Mouse (Mus musculus): ENCODE results near the gene Apoa1. TPM values are rescaled to one million over a fixed set of nuclear protein-coding genes. Genes with fewer than 3 reads are reported as not detected.

The Apoa1 gene
- total RNA-seq (2021) = 1,000 to 10,000 TPM; 1,779 to 4,788 TPM
- long read RNA-seq, experiment 1, transcript Apoa1-202 (3 exons, 602 nt) = minor isoform, 596 of 6,606 reads
- long read RNA-seq, experiment 1, transcript Apoa1-201 (4 exons, 1,035 nt) = major isoform, 5,747 of 6,606 reads
- long read RNA-seq, experiment 1, partial matches to known transcripts = 229 of 6,606 reads
- long read RNA-seq, experiment 1, other reads (novel, unspliced or antisense) = 34 of 6,606 reads
- long read RNA-seq, experiment 2, transcript Apoa1-202 (3 exons, 602 nt) = minor isoform, 9 of 286 reads
- long read RNA-seq, experiment 2, transcript Apoa1-201 (4 exons, 1,035 nt) = major isoform, 261 of 286 reads
- long read RNA-seq, experiment 2, partial matches to known transcripts = 2 of 286 reads
- long read RNA-seq, experiment 2, other reads (novel, unspliced or antisense) = 14 of 286 reads

DNA sequence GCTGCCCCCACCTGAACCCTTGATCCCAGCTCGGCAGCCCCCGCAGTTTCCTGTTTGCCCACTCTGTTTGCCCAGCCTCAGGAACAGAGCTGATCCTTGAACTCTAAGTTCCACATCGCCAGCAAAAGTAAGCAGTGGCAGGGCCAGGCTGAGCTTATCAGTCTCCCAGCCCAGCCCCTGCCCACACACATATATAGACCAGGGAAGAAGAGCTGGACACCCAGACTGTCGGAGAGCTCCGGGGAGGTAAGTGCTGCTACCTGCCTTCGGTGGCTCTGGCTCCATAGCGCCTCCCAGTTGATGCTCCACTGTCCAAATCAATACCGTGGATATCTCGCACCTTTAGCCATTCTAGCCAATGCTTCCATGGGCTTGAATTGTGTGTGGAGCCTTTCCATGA is at the start of gene Apoa1:
TSS of gene Apoa1 (plus strand) at position 90 of the 400 bp plus-strand sequence.
- DNase-seq = no peak

DNA sequence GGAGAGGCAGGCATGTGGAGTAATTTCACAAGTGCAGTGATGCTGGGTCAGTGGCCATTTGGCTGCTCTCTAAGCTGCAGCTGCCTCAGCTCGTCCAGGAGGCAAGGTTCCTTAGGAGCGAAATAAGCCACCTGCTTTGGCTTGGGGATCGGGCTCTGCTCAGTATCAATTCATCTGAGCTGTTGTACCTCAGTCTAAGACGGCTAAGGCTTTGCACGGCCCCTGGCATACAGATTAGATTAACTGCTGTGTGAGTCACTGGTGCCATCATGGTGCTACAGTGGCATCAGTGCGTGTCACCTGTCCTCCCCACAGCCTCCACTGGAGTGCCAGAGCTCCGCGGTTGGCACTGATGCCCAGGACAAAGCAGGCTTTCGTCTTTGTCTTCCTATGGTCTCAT is 49.8 kb upstream of the Apoa1 start:
- no peak for DNase-seq

GRCm38 (mm10) chr9:46181297-46181696 is 47.1 kb upstream of the Apoa1 start:
- DNase-seq = no peak

GRCm38 (mm10) chr9:46184542-46184941 is 43.8 kb upstream of the Apoa1 start:
- no peak for DNase-seq

GRCm38 (mm10) chr9:46185191-46185590 is 43.2 kb upstream of the Apoa1 start:
- DNase-seq = peak; percentile 47

DNA sequence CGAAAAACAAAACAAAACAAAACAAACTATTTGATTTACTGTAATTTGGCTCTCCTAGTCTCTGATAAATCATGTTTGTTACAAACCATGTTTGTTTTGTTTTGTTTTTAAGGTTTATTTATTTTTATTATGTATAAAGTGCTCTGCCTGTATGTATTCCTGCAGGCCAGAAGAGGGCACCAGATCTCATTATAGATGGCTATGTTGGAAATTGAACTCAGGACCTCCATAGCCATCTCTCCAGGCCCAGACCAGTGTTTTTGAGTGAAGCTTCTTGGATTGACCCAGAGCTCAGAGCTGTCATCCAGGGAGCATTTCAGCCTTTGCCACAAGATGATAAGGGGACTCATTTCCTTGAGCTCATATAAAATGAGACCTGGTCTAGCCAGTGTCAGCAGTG is 42.0 kb upstream of the Apoa1 start:
- DNase-seq = no peak

DNA sequence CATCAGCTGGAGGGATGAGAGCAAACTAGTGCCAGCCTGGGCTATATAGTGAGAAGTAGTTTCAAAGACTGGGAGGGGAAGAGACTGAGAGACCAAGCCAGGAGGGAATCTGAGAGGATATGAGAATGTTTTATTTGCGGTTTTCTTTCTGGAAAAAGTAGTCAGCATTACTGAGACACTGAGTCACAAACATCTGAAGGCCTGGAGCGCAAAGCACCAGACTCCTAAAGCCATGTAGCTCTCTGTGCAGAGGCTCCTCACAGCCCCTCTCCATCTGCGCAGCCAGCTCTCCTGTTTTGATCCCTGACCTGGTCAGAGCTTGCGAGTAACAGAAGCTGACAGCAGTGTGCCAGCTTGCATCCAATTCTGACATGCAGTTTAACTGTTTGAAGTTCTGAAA is 40.0 kb upstream of the Apoa1 start:
- no peak for DNase-seq

DNA sequence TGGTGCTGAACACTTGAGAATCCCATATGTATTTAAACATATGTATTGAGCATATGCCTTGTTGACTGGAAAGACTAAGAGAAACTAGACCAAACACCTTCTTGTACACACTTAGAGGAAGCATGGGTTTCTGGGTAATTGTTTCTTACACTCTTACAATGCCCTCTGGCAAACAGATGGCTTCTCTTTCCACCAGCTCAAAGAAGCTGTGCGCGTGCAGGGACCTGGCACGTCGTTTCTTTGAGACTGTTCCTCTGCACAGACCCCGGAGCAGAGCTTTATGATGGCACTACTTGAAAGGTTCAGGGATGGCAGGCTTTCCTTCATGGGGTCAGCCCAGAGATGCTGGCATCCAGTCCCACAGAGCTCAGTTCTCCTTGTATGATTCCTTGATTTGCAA is 39.4 kb upstream of the Apoa1 start:
- no peak for DNase-seq

DNA sequence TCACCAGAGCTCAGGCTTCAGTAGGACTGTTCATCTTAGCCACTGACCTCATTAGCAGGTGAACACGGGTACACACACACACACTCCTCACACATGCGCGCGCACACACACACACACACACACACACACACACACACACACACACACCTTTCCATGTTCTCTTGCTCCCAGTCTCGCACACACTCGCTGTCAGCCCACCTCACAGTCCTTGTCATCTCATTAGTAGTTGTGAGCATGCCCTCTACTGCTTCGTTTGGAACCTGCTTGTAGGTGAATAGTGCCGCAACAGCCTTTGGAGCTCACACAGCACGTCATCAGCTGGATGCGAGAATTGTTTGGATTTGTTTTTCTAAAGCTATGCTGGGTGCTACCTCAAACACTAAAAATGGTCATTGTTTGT is 39.0 kb upstream of the Apoa1 start:
- no peak for DNase-seq

DNA sequence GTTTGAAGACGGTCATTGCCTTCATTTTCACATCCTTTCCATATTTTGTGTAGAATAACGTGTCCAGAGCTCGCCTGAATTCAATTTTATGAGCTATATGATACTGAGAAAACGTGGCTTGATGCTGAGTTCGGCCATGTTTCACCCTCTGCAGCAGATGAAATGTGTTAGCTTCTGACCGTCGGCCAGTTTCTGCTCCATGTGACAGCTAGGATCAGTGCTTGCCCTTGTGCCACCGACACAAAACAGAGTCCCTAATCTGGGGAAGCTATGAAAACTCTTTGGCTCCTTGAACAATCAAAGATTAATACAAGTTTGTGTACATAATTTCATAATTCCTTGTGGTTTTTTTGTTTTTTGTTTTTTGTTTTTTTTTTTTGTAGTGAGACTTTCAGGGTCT is 37.1 kb upstream of the Apoa1 start:
- DNase-seq = no peak

- DNase-seq = no peak
Measured at GRCm38 (mm10) chr9:46191644-46192043, 36.7 kb upstream of the Apoa1 start.

GRCm38 (mm10) chr9:46192642-46193041 is 35.7 kb upstream of the Apoa1 start:
- no peak for DNase-seq

GRCm38 (mm10) chr9:46194809-46195208 is 33.6 kb upstream of the Apoa1 start:
- DNase-seq = no peak

- no peak for DNase-seq
Measured at GRCm38 (mm10) chr9:46196699-46197169, 31.6 kb upstream of the Apoa1 start.

DNA sequence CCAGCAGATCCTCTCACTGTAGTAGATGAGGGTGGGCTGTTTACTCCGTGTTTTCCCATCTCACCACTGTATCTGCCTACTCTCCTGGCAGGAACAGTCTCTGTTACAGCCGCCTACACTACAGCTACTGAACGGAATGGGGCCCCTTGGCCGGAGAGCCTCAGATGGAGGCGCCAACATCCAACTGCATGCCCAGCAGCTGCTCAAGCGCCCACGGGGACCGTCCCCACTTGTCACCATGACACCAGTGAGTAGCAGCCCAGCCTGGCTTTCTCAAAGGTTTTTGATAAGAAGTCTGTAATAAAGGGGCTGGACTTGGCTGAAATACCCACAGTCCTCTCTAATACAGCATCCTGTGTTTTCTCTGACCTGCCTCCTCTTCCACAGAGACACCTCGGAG is 29.9 kb upstream of the Apoa1 start:
- no peak for DNase-seq

GRCm38 (mm10) chr9:46198936-46199335 is 29.4 kb upstream of the Apoa1 start:
- no peak for DNase-seq

DNA sequence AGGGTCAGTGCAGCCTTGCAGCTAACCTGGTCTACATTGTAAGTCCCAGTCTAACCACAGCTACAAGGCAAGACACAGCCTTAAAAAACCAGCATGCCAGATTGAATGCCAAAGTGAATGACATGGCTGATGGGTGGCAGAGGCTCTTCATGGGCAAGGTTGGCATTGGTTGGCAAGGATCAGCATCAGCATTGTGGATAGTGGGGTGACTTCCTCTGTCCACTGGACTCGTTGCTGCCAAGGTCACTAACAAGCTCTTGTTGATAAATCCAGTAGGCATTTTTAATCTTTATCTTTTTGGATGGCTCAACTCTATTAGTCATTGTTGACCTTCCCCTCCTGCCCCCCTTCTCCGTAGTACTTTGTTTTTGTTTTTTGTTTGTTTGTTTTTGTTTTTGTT is 28.8 kb upstream of the Apoa1 start:
- DNase-seq = no peak

DNA sequence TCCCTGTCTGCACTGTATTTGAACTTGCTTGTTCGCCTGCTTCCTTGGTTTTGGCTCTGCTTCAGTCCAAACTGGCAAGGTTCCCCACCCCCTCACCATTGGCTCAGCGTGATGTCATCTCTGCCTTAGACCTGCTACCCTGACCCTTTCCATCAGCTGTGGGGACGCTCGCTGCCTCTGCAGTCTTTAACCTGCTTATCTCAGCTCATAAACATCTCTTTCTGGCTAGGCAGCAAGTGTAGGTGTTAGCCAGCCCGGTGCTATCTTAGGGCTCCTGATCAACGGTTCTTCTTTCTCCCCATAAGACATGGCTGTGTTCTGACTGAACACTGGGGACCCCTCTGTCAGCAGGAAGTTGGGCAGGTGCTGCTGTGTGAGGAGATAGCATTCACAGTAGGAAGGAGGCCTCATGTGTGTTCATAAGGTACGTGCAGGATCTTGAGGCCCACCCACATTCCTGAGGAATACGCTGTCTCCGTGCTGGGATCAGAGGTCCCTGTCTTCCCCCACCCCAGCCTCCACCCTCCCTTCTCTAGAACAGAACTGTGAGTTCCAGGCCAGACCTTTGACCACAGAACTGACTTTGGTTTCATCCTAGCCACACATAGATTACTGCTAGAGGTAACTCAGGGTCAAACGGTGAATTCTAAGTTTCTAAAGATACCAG is 21.4 kb upstream of the Apoa1 start:
- no peak for DNase-seq

DNA sequence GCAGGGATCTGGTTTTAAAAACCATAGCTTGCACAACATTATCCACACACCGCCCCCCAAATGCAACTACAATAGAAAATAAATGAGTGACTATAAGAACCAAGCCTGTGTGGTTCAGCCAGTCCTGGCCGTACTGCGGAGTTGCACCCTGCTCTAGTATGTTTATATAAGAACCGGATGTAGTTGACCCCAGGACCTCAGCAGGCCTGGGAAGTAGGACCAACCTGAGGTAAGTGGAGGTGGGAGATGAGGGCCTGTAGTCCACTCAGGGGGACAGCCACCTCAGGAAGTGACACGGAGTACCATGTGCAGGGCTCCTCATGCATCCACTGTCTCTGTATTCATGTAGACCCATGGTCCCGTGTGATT is 20.9 kb upstream of the Apoa1 start:
- DNase-seq = no peak

GRCm38 (mm10) chr9:46208401-46208974 is 19.9 kb upstream of the Apoa1 start:
- DNase-seq = peak; percentile 50

DNA sequence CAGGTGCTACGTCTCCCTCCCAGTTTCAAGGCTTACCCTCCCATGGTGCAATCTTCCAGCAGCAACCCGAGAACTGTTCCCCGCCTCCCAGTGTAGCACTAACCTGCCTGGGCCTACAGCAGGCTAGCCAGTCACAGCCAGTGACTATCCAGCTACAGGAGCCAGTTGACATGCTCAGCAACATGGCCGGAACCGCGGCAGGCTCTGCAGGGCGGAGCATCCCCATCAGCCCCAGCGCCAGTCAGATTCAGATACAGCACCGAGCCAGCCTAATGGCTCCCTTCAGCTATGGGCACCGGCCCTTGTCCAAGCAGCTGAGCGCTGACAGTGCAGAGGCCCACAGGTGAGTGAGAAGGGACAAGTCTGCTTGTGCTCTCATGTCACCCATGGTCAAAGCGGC is 17.9 kb upstream of the Apoa1 start:
- no peak for DNase-seq

DNA sequence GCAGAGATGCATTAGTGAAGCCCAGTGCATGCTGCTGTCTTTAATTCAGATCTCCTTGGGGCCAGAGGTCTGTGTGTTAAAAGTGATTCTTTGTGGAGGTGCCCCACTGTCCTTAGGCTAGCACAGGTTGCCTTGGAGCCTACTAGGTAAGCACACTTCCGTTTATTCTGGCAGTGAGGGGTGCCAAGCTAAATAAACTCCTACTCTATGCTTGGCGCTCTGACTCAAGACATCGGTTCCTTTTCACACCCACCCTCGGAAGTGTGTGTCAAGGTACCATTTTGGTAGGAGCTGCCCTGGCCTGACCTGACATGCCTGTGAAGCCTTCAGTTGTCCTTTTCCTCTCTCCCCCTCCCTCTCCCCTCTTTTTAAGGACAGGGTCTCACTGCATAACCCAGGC is 14.1 kb upstream of the Apoa1 start:
- DNase-seq = no peak

GRCm38 (mm10) chr9:46214946-46215337 is 13.4 kb upstream of the Apoa1 start:
- DNase-seq = no peak

All from adrenal gland, postnatal 10 days (tissue).